Mouse (Mus musculus) myocyte (in vitro differentiated cells): Measurements from ENCODE around the gene Bcar3. TPM values are rescaled to one million over a fixed set of nuclear protein-coding genes. Genes with fewer than 3 reads are reported as not detected.
A peak's percentile ranks its signal among the peaks of the same experiment; 100 is the strongest.

Experiments used
- H3K27me3 ChIP-seq: one replicate; pipeline ENCODE4 v1.6.1; 2011; ENCODE audit not compliant: control insufficient read depth, insufficient read depth, insufficient read length
- H3K36me3 ChIP-seq: one replicate; pipeline ENCODE4 v1.6.1; 2011; ENCODE audit not compliant: control insufficient read depth, insufficient read depth
- H3K4me2 ChIP-seq: one replicate; pipeline ENCODE4 v1.6.1; 2011; ENCODE audit warnings: low read depth, control low read depth
- H3K4me3 ChIP-seq: one replicate; pipeline ENCODE4 v1.5.1; 2011; ENCODE audit warnings: mild to moderate bottlenecking, control low read depth, moderate library complexity
- H3K79me2 ChIP-seq: one replicate; pipeline ENCODE4 v1.6.1; 2011; ENCODE audit not compliant: control insufficient read depth, insufficient read depth
- H3ac ChIP-seq: one replicate; pipeline ENCODE4 v1.6.1; 2011; ENCODE audit not compliant: control insufficient read depth, insufficient read length
- CEBPB ChIP-seq: IDR thresholded peaks from 2 replicates; pipeline ENCODE4 v1.6.1; 2011; ENCODE audit warnings: mild to moderate bottlenecking, moderate library complexity; ENCODE audit not compliant: poor library complexity, insufficient read depth, severe bottlenecking
- E2F4 ChIP-seq: IDR thresholded peaks from one replicate; pipeline ENCODE4 v1.6.1; 2011; ENCODE audit warnings: mild to moderate bottlenecking, control low read depth, moderate library complexity; ENCODE audit not compliant: insufficient read depth
- MAX ChIP-seq: IDR thresholded peaks from one replicate; pipeline ENCODE4 v1.6.1; 2011; ENCODE audit warnings: low read depth, mild to moderate bottlenecking, control low read depth
- MYOD1 ChIP-seq, 3 experiments: IDR thresholded peaks; one replicate each; pipeline ENCODE4 v1.6.1; 2011; ENCODE audit warnings: control low read depth in 2 of 3, low read depth in 2 of 3, mild to moderate bottlenecking in 2 of 3, moderate library complexity in 1 of 3; ENCODE audit not compliant: insufficient read length in 2 of 3, control insufficient read depth in 1 of 3
- MYOG ChIP-seq, 3 experiments: IDR thresholded peaks; one replicate each; pipeline ENCODE4 v1.6.1; 2011; ENCODE audit warnings: control low read depth in 2 of 3, low read depth in 2 of 3, mild to moderate bottlenecking in 2 of 3; ENCODE audit not compliant: insufficient read length in 2 of 3, control insufficient read depth in 1 of 3, insufficient read depth in 1 of 3
- POLR2A ChIP-seq: IDR thresholded peaks from one replicate; pipeline ENCODE4 v1.6.1; 2011; ENCODE audit warnings: low read depth, mild to moderate bottlenecking, control low read depth, moderate library complexity; ENCODE audit not compliant: insufficient read length
- POLR2AphosphoS2 ChIP-seq: IDR thresholded peaks from one replicate; pipeline ENCODE4 v1.6.1; 2011; ENCODE audit warnings: low read depth, control low read depth; ENCODE audit not compliant: insufficient read length
- REST ChIP-seq: IDR thresholded peaks from one replicate; pipeline ENCODE4 v1.6.1; 2011; ENCODE audit warnings: mild to moderate bottlenecking, control low read depth, moderate library complexity; ENCODE audit not compliant: insufficient read depth, insufficient read length
- SRF ChIP-seq: IDR thresholded peaks from one replicate; pipeline ENCODE4 v1.6.1; 2011; ENCODE audit warnings: low read depth; ENCODE audit not compliant: control insufficient read depth, insufficient read length
- TCF12 ChIP-seq: IDR thresholded peaks from one replicate; pipeline ENCODE4 v1.6.1; 2011; ENCODE audit warnings: mild to moderate bottlenecking, control low read depth; ENCODE audit not compliant: poor library complexity, insufficient read depth, severe bottlenecking
- TCF3 ChIP-seq: IDR thresholded peaks from one replicate; pipeline ENCODE4 v1.6.1; 2011; ENCODE audit warnings: low read depth, control low read depth; ENCODE audit not compliant: insufficient read length
- USF1 ChIP-seq: IDR thresholded peaks from one replicate; pipeline ENCODE4 v1.6.1; 2011; ENCODE audit warnings: low read depth, mild to moderate bottlenecking, control low read depth, moderate library complexity
- polyA plus RNA-seq: library from polyadenylated mRNA; unstranded; fragments of >200 nt; fragmentation: generic; extraction: Trizol; gene quantifications from one replicate; pipeline ENCODE4 v1.2.1, GENCODE M21; 2012; ENCODE audit warnings: missing spikeins

Gene Bcar3
- polyA plus RNA-seq, 1 experiment, result 21.4 TPM

DNA sequence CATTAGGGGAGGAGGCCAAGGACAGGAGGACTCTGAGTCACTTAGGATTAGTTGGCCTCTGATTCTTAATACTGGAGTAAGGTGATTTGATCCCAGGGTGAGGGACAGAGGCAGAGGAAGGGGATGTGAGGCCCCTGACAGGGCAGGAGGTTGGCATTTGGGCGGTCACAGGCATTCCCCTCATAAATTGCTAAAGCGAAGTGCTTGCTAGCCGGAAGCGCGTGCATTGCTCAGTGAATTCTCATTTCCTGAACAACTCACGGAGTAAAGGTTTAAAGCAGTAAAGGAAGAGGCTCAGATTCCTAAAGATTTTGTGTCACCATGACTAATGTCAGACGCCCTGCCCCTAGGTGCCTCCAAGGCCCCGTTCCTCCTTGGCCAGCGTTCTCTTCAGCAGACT lies 28.3 kb downstream of the Bcar3 start:
- Histone ChIP-seq H3ac (no peak overlapping the region), H3K4me2 (peak overlapping the region; percentile 63), H3K4me3 (no peak overlapping the region), H3K79me2 (no peaks in the 10 kb centered on the region), H3K27me3 (no peaks in the 10 kb centered on the region), H3K36me3 (no peaks in the 10 kb centered on the region)
- TF ChIP-seq USF1 (no peak), TCF3 (no peak), CEBPB (no peak), TCF12 (no peak), MAX (no peak), SRF (no peak), POLR2A (no peak), POLR2AphosphoS2 (no peak), MYOG (IDR thresholded peaks at IDR 0.05; ENCODE audit: control insufficient read depth in 1 of 3, insufficient read depth in 1 of 3, insufficient read length in 2 of 3, low read depth in 2 of 3) (no peak), MYOD1 (IDR thresholded peaks at IDR 0.05; ENCODE audit: control insufficient read depth in 1 of 3, insufficient read length in 2 of 3, low read depth in 2 of 3) (no peak), E2F4 (no peak), REST (no peak)

DNA sequence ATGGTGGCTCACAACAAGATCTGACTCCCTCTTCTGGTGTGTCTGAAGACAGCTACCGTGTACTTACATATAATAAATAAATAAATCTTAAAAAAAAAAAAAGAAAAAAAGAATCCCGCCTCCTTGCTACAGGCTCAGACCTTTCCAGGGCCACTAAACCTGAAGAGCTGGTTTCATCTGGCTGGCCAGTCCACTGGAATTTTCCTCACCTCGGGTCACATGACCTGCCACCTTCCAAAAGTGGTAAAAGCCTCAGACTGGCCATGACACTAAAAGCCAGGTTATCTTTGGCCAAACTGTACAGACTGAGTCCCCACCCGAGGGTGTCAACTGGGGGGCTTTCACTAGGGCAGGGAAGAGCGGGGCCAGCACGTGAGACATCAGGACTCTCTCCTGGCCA lies 29.9 kb downstream of the Bcar3 start:
- Histone ChIP-seq H3K27me3 (no peaks in the 10 kb centered on the region), H3ac (no peak overlapping the region), H3K4me2 (no peak overlapping the region), H3K4me3 (no peak overlapping the region), H3K36me3 (no peaks in the 10 kb centered on the region), H3K79me2 (no peaks in the 10 kb centered on the region)
- TF ChIP-seq TCF12, result no peak
- TF ChIP-seq MYOD1 (IDR thresholded peaks at IDR 0.05; ENCODE audit: control insufficient read depth in 1 of 3, insufficient read length in 2 of 3, low read depth in 2 of 3), result no peak
- TF ChIP-seq SRF, result no peak
- TF ChIP-seq E2F4, result no peak
- no peak for TF ChIP-seq POLR2AphosphoS2
- TF ChIP-seq REST, result no peak
- no peak for TF ChIP-seq CEBPB

DNA sequence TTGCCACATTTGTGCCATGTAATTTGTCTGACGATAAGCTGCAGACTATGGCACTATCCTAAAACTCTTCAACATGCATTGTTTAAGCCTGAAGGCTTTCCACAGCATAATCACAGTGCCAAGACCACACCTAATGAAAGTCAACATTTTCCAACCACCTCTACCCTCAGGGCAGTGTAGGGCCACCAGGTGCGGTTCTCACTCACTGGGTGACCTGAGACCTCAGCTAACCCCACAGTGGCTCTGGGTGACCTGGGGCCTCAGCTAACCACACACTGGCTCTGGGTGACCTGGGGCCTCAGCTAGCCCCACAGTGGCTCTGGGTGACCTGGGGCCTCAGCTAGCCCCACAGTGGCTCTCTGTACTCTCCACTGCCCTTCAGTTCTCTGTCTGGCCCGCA lies 30.6 kb downstream of the Bcar3 start:
- no peaks in the 10 kb centered on the region for H3K36me3 ChIP-seq
- no peaks in the 10 kb centered on the region for H3K27me3 ChIP-seq
- H3K4me2 ChIP-seq, result no peak overlapping the region
- no peak overlapping the region for H3ac ChIP-seq
- no peak overlapping the region for H3K4me3 ChIP-seq
- no peaks in the 10 kb centered on the region for H3K79me2 ChIP-seq
- no peak for TF ChIP-seq MAX
- no peak for TF ChIP-seq TCF3
- TF ChIP-seq POLR2A, result no peak

DNA sequence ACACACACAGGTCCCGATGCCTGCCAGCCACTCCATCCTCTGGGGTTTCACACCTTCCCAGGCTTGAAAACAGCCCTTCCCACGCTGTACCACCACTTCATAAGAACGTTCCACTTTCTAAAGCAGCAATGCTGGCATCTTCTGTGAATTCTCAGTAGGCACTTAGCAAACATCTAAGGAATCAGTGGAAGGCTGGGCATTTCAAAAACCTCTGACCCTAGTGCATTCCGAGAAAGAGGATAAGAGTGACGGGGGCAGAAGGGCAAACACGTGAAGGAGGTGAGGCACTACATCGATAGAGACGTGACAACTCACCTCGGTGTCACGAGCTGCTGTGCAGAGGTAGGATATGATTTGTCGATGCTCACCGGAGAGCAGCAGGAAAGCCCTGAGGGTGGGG lies 36.5 kb downstream of the Bcar3 start:
- Histone ChIP-seq H3ac (no peak overlapping the region), H3K27me3 (no peaks in the 10 kb centered on the region), H3K4me2 (no peak overlapping the region), H3K36me3 (no peaks in the 10 kb centered on the region), H3K79me2 (no peaks in the 10 kb centered on the region), H3K4me3 (no peak overlapping the region)
- TF ChIP-seq USF1 (no peak), MYOG (IDR thresholded peaks at IDR 0.05; ENCODE audit: control insufficient read depth in 1 of 3, insufficient read depth in 1 of 3, insufficient read length in 2 of 3, low read depth in 2 of 3) (no peak)

DNA sequence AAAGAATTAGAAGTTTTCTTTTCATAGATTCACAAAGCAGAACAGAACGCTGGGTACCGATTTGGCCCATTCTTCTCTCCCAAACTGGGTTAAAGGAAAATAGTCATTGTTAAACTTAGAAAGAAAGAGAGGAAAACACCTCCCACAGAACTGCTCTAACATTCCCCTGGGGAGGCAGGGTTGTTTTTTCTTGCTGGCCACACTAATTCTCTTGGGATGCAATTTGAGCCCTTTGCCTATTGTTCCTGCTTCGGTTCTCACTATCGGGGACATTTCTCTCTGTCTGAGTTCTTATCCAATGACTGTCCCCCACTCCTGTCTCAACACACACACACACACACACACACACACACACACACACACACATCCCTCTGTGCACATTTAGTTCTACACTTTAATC lies 39.6 kb downstream of the Bcar3 start:
- peak overlapping the region; percentile 78 for H3K4me2 ChIP-seq
- no peaks in the 10 kb centered on the region for H3K79me2 ChIP-seq
- H3K36me3 ChIP-seq, result no peaks in the 10 kb centered on the region
- no peaks in the 10 kb centered on the region for H3K27me3 ChIP-seq
- TF ChIP-seq SRF (no peak), REST (no peak), POLR2AphosphoS2 (no peak), MYOG (IDR thresholded peaks at IDR 0.05; ENCODE audit: control insufficient read depth in 1 of 3, insufficient read depth in 1 of 3, insufficient read length in 2 of 3, low read depth in 2 of 3) (no peak), E2F4 (no peak), TCF12 (no peak), CEBPB (no peak), TCF3 (no peak)
- no peak overlapping the region for H3K4me3 ChIP-seq
- no peak overlapping the region for H3ac ChIP-seq

DNA sequence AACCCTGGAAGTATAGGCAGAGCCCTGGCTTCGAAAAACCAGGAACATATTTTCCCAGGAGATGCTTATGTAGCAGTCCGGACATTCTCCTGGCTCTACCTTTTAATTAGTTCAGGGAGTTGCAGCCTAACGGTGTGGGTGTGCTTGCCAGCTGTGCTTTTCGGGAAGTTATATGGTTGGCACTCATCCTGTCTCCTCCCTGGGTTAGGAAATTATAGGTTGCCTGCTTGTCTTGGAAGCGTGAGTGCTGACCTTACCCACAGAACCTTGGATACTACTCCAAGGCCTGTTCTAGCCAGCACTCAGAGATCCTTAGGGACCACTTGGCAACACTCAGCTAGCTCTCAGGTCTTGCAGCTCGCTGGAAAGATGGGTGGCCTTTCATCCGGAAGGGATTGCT lies 40.0 kb downstream of the Bcar3 start:
- H3K79me2 ChIP-seq, result no peaks in the 10 kb centered on the region
- H3K36me3 ChIP-seq, result no peaks in the 10 kb centered on the region
- H3K27me3 ChIP-seq, result no peaks in the 10 kb centered on the region
- no peak overlapping the region for H3ac ChIP-seq
- H3K4me2 ChIP-seq, result peak overlapping the region; percentile 78
- H3K4me3 ChIP-seq, result no peak overlapping the region
- TF ChIP-seq CEBPB (0 out of 2 replicates have a peak, but pooled peaks have one; percentile 5), MAX (no peak), POLR2AphosphoS2 (no peak), SRF (no peak), USF1 (no peak), E2F4 (no peak), TCF12 (no peak)
